Mouse (Mus musculus) spleen, adult 18-20 months (tissue): Measurements from ENCODE around the gene Fam227b.
A peak's percentile ranks its signal among the peaks of the same experiment; 100 is the strongest.

ENCODE experiments used
- DNase-seq, 2 experiments: peaks; one replicate each; pipeline ENCODE4 v3.0.0; 2022; ENCODE audit warnings: mixed read lengths in 2 of 2

The Fam227b gene

DNA sequence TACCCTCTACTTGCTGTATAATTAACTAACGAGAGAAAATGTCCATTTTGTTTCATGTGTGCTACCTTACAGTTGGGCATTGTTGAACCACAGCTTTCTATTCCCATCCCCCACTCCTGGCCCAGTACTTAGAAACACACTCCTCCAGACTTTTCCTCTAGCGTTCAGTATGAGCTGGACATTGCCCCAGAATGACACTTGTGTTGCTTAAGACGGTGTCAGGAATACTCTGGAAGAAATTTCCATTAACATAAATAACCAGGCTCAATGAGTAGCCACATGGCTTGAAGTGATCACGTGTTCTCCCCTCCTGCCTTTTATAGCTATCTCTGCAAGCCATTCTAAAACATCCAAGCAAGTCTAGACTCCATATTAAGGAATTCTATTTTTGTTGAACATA is 91.2 kb downstream of the Fam227b start:
- no peak for DNase-seq

DNA sequence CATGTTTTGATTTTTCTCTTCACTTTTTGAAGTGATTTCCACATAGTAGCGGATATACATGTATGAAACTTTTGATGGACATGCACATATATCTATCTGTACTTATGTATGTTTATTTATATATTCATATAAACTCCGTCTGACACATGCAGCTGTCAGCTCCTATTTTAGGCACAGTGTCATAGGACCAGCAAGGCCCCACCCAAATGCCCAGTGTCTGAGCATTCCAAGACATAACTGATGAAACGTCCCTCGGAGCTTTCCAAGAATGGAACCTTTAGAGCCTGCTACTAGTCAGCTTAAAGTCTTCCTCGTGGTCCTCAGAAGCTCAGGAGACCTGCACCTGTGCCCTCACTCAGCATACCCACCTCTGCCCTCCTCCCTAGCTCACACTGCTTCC is 98.1 kb downstream of the Fam227b start:
- DNase-seq, result no peak

GRCm38 (mm10) chr2:126052749-126053557 is 98.9 kb downstream of the Fam227b start:
- no peak for DNase-seq

GRCm38 (mm10) chr2:126045621-126046020 is 106.2 kb downstream of the Fam227b start:
- DNase-seq, result no peak

GRCm38 (mm10) chr2:126042674-126043073 is 109.1 kb downstream of the Fam227b start:
- DNase-seq, result no peak

DNA sequence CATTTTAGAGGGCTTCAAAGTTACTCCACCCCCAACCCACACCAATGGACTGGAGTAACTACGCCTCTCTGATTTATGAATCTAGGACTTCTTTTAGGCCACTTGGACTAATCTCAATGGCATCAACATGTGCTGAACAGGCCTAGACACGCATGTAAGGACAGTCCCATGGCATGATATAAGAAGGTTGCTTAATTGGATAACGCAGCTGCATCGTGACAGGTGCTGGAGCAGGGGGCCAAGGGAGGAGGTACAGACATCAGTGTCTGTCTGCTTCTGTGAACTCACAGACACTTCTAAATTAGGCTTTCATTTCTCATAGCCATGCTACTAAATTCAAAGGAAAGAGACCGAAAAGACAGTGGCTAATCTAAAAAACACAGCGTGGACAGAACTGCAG is 110.6 kb downstream of the Fam227b start:
- no peak for DNase-seq

GRCm38 (mm10) chr2:126040651-126041050 is 111.2 kb downstream of the Fam227b start:
- no peak for DNase-seq

DNA sequence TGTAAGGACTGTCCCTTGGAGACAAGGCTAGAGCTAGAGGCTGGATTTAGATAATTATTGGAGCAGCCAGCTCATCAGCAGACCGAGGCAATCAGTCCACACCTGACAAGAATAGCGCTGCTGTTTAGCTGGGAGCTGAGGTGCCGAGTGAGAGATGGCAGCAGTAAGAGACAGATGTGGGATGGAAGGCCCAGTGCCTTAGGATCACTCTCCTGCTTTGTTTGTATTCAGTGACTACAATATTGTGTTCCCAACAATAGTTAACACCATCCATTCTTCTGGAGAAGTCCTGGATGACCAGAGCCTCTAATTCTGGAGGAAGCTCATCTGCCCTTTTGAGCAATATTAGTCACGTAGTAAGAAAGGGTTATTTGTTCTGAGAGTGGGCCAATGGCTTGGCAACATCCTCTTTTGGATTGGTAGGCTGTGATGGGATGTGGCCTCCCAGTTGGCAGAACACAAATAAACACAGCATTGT is 112.4 kb downstream of the Fam227b start:
- DNase-seq, result no peak

GRCm38 (mm10) chr2:126038221-126039000 is 113.4 kb downstream of the Fam227b start:
- no peak for DNase-seq

GRCm38 (mm10) chr2:126036121-126036520 is 115.7 kb downstream of the Fam227b start:
- no peak for DNase-seq

- no peak for DNase-seq
Observed at GRCm38 (mm10) chr2:126035013-126035770, 116.6 kb downstream of the Fam227b start.

GRCm38 (mm10) chr2:126034379-126035005 is 117.3 kb downstream of the Fam227b start, which contains the start of gene Fgf7:
TSS of gene Fgf7 (plus strand) at chr2:126034658.
- no peak for DNase-seq

DNA sequence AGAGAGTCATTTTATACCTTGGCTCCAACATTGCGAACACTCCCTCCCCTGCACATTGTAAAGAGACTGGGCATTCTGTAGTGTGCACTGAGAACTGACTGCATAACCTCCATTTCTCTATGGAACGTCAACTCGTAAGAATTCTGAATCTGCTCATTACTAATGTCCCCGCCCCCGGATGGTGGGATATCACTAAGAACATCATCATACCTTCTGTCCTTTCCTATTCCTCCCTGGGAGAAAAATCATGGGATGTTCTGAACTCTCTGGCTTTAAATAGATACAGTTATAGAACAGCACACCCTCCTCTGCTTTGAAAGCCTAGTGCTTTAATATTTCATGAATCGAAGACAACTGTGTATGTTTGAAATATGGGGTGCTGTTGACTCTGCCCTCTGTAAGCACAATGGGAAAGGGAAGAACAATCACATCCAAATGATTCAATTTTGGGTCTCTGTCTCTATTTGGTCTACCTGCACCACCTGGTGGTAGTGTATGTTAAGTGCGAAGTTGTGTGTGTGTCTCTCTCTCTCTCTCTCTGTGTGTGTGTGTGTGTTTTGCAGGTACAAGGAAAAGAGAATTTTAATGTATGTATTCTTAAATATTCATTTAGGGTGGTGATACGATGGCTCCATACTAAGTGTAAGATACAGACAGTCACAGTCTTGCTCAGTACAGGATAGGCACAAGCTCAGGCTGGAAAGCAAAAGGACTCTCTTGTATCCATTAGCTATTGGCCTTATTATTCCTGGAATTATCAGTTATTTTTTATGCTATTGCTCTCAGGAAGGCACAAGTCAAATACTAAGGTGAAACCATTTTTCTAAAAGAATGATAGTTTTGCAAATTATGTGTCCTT is 118.5 kb downstream of the Fam227b start:
- DNase-seq, result no peak

GRCm38 (mm10) chr2:126031186-126031900 is 120.5 kb downstream of the Fam227b start:
- no peak for DNase-seq

GRCm38 (mm10) chr2:126015763-126016473 is 135.9 kb downstream of the Fam227b start:
- no peak for DNase-seq

DNA sequence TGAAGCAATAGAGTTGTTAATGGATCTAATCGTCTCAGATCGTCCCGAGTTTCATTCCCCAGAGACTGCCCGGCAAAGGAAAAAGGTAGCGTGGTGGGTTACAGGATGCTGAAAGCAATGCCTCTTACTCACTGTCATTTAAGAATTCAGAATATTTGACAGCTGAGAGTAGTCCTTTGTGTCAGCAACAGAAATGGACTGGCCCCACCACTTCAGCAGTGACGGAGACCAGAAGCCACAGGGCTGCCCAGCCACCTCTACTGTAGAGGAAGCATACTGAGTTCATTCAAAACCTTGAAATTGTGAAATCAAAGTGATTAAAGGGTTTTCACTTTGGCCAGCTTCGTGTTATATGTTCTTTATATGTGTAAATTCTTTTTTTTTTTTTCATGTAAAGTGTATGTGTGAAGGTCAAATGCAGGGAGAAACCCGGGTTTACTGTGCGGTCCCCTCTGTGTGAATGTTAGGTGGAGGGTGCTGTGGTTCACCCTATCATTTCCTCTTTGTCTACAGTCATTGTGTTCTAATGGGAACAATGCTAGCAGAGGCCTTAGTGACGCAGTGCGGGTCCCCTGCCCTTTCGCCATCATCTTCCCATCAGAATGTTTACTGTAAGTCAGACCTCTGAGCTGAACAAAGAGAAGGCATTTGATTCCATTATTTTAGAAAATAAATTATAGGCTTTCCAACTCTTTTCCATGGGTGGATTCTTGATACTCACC is 136.7 kb downstream of the Fam227b start:
- DNase-seq, result no peak

- no peak for DNase-seq
Observed at GRCm38 (mm10) chr2:126006742-126007141, 145.1 kb downstream of the Fam227b start.

GRCm38 (mm10) chr2:126006088-126006487 is 145.7 kb downstream of the Fam227b start:
- peak in 1 of 2 experiments; percentile 29 for DNase-seq

DNA sequence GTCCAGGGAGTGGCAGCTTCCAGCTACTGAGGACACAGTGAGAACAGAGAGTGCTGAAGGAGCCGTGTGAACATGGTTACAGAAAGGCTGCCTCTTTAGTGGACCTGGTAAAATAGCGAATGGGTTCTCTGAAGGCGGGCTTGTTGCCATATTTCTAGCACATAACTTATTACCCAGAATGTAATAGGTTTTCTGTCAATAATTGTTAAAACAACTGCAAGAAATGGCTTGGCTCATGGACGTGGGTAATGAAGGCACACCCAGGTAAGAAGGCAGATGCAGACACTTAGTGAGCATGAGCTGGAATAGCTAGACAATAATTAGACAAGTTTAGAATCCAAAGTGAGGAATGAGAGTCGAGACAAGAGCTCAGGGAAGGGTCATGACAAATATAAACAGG is 149.5 kb downstream of the Fam227b start:
- DNase-seq, result no peak
